Mouse (Mus musculus): ENCODE measurements around the gene Phf24. TPM values are rescaled to one million over a fixed set of nuclear protein-coding genes. Genes with fewer than 3 reads are reported as not detected.

Gene Phf24
- total and polyA plus RNA-seq, 3 experiments: 0.31 to 0.92 TPM; not detected in 1

GRCm38 (mm10) chr4:42877657-42878056, 38.8 kb upstream of the Phf24 start:
- H3K27me3 ChIP-seq (ENCODE audit: control insufficient read depth in 1 of 2, insufficient read depth in 2 of 2, low read length in 2 of 2): no peaks in the 10 kb centered on the region
- no peak overlapping the region for H3K9ac ChIP-seq (ENCODE audit: control insufficient read depth, low read depth, low read length, poor library complexity, severe bottlenecking)
- no peaks in the 10 kb centered on the region for H3K9me3 ChIP-seq (replicated peaks; ENCODE audit: insufficient read depth, low read length)
- H3K4me3 ChIP-seq (ENCODE audit: control insufficient read depth in 1 of 2, insufficient read depth in 1 of 2, low read depth in 2 of 2, low read length in 2 of 2): no peak overlapping the region
- no peaks in the 10 kb centered on the region; a peak in 2 of 4 replicates for H3K4me1 ChIP-seq (ENCODE audit: control insufficient read depth in 1 of 2, insufficient read depth in 2 of 2, low read length in 2 of 2)
- no peak for TF ChIP-seq MXI1 (IDR thresholded peaks at IDR 0.05; ENCODE audit: low read depth, low read length)
- no peak for TF ChIP-seq UBTF (IDR thresholded peaks at IDR 0.05; ENCODE audit: borderline replicate concordance, insufficient read depth, low read depth, low read length)
- TF ChIP-seq RCOR1 (IDR thresholded peaks at IDR 0.05; ENCODE audit: low read depth, low read length): no peak
- no peak for TF ChIP-seq POLR2AphosphoS5 (IDR thresholded peaks at IDR 0.05; ENCODE audit: borderline replicate concordance, low read depth, low read length)
- TF ChIP-seq USF1 (IDR thresholded peaks at IDR 0.05; ENCODE audit: low read depth, low read length): no peak
- no peak for TF ChIP-seq MYB (IDR thresholded peaks at IDR 0.05; ENCODE audit: low read depth, low read length)
- TF ChIP-seq NELFE (IDR thresholded peaks at IDR 0.05; ENCODE audit: low read depth, low read length): no peak
- TF ChIP-seq POLR2A (IDR thresholded peaks at IDR 0.05; ENCODE audit: control insufficient read depth in 1 of 2, insufficient read depth in 1 of 2, low read depth in 1 of 2, low read length in 2 of 2, poor library complexity in 1 of 2): no peak
- TF ChIP-seq CHD1 (IDR thresholded peaks at IDR 0.05; ENCODE audit: low read depth, low read length): no peak
- no peak for TF ChIP-seq CHD2 (IDR thresholded peaks at IDR 0.05; ENCODE audit: low read length)
- no peak for TF ChIP-seq ZC3H11A (IDR thresholded peaks at IDR 0.05; ENCODE audit: low read depth, low read length)
- no peak for TF ChIP-seq MYC (IDR thresholded peaks at IDR 0.05; ENCODE audit: low read depth, low read length)
- no peak for TF ChIP-seq ELF1 (IDR thresholded peaks at IDR 0.05; ENCODE audit: low read depth, low read length)
- no peak for TF ChIP-seq EP300 (IDR thresholded peaks at IDR 0.05; ENCODE audit: low read depth in 1 of 2, low read length in 2 of 2)
- TF ChIP-seq HCFC1 (IDR thresholded peaks at IDR 0.05; ENCODE audit: low read depth, low read length): no peak
- TF ChIP-seq TAL1 (IDR thresholded peaks at IDR 0.05; ENCODE audit: low read length): no peak
- TF ChIP-seq NRF1 (IDR thresholded peaks at IDR 0.05; ENCODE audit: insufficient read depth, low read depth, low read length, poor library complexity, severe bottlenecking): no peak
- TF ChIP-seq TCF12 (IDR thresholded peaks at IDR 0.05; ENCODE audit: low read depth, low read length): no peak
- no peak overlapping the region for H3K27ac ChIP-seq (ENCODE audit: control insufficient read depth, low read depth, low read length)
- peaks cover 0 to 5% of the 10 kb centered on the region in 2 experiments; a peak in 2 of 4 replicates for H3K36me3 ChIP-seq (ENCODE audit: control insufficient read depth in 1 of 2, insufficient read depth in 2 of 2, low read length in 2 of 2)
- no peaks in the 10 kb centered on the region for H3K79me2 ChIP-seq (ENCODE audit: control insufficient read depth, insufficient read depth, low read length, poor library complexity)
- no peak for DNase-seq (ENCODE audit: low read depth, low spot score)

DNA sequence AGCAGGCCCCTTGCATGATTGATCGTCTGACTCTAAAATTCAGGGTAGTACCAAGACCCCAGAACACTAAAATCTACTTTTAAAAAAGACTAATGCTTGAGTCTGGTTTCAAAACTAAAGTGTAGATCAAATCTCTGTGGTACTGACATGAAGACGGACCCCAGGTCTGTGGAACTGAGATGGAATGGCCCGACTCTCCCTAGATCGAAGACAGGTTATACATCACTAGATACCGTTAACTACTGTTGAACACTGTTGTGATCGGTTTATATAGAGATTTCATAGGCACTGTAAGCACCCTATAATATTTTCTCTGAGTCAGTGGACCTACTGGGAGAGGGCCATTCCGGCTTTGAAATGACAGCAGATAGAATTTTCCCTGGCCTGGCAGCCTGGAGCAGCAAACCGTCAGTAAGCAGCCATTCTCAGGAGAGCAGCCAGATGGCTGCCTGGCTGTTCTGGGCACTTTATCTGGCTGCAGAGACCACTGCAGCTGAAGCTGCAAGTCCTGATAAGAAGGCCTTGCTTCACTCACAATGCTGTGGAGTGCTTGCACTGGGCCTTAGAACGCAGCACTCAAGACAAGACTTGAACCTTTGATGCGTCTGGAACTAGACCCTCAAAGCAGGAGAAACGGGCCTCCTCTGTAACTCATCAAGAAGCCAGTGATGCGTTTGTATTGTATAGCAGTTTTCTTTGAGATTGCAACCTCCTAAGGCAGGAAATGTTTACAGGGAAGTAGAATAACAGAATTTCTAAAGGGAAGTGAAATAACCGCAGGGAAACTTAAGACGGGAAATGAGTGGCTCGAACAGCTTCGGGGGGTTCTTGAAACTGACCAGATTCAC, 36.4 kb upstream of the Phf24 start:
- Histone ChIP-seq H3K9ac (ENCODE audit: control insufficient read depth, low read depth, low read length, poor library complexity, severe bottlenecking) (no peak overlapping the region), H3K4me1 (ENCODE audit: control insufficient read depth in 1 of 2, insufficient read depth in 2 of 2, low read length in 2 of 2) (no peaks in the 10 kb centered on the region; a peak in 2 of 4 replicates), H3K4me3 (ENCODE audit: control insufficient read depth in 1 of 2, insufficient read depth in 1 of 2, low read depth in 2 of 2, low read length in 2 of 2) (0 out of 4 replicates have a peak overlapping the region, but pooled peaks of 1 of the 2 experiments have one; percentile 24), H3K9me3 (replicated peaks; ENCODE audit: insufficient read depth, low read length) (no peaks in the 10 kb centered on the region), H3K36me3 (ENCODE audit: control insufficient read depth in 1 of 2, insufficient read depth in 2 of 2, low read length in 2 of 2) (peaks cover 0 to 5% of the 10 kb centered on the region in 2 experiments; a peak in 2 of 4 replicates), H3K27ac (ENCODE audit: control insufficient read depth, low read depth, low read length) (no peak overlapping the region), H3K27me3 (ENCODE audit: control insufficient read depth in 1 of 2, insufficient read depth in 2 of 2, low read length in 2 of 2) (no peaks in the 10 kb centered on the region; a peak in 1 of 4 replicates), H3K79me2 (ENCODE audit: control insufficient read depth, insufficient read depth, low read length, poor library complexity) (no peaks in the 10 kb centered on the region)
- DNase-seq (ENCODE audit: low read depth, low spot score): peak; percentile 80
- TF ChIP-seq HCFC1 (IDR thresholded peaks at IDR 0.05; ENCODE audit: low read depth, low read length) (no peak), CTCF (IDR thresholded peaks at IDR 0.05 in 2 of 3, conservative IDR thresholded peaks at IDR 0.05 in 1 of 3; ENCODE audit: control insufficient read depth in 1 of 3, insufficient read depth in 1 of 3, low read depth in 2 of 3, low read length in 3 of 3, poor library complexity in 1 of 3, severe bottlenecking in 1 of 3) (no peak), POLR2AphosphoS5 (IDR thresholded peaks at IDR 0.05; ENCODE audit: borderline replicate concordance, low read depth, low read length) (no peak), SMC3 (IDR thresholded peaks at IDR 0.05; ENCODE audit: low read depth, low read length) (no peak), GABPA (IDR thresholded peaks at IDR 0.05; ENCODE audit: low read depth, low read length) (no peak), USF1 (IDR thresholded peaks at IDR 0.05; ENCODE audit: low read depth, low read length) (no peak), ZKSCAN1 (IDR thresholded peaks at IDR 0.05; ENCODE audit: low read depth, low read length) (no peak), JUND (IDR thresholded peaks at IDR 0.05; ENCODE audit: low read depth, low read length) (no peak), NELFE (IDR thresholded peaks at IDR 0.05; ENCODE audit: low read depth, low read length) (no peak), UBTF (IDR thresholded peaks at IDR 0.05; ENCODE audit: borderline replicate concordance, insufficient read depth, low read depth, low read length) (no peak), CHD2 (IDR thresholded peaks at IDR 0.05; ENCODE audit: low read length) (no peak; the same call in 1 of the 2 replicates), KAT2A (conservative IDR thresholded peaks at IDR 0.05; ENCODE audit: low read depth, low read length) (no peak; the same call in 1 of the 2 replicates), CHD1 (IDR thresholded peaks at IDR 0.05; ENCODE audit: low read depth, low read length) (no peak), ETS1 (IDR thresholded peaks at IDR 0.05; ENCODE audit: low read depth, low read length) (peak; percentile 88), MEF2A (IDR thresholded peaks at IDR 0.05; ENCODE audit: extremely low read depth, insufficient replicate concordance, low read depth, low read length, poor library complexity, severe bottlenecking) (no peak; the same call in 1 of the 2 replicates), MYB (IDR thresholded peaks at IDR 0.05; ENCODE audit: low read depth, low read length) (peak; percentile 74), ZC3H11A (IDR thresholded peaks at IDR 0.05; ENCODE audit: low read depth, low read length) (no peak), TCF12 (IDR thresholded peaks at IDR 0.05; ENCODE audit: low read depth, low read length) (peak; percentile 99), RAD21 (IDR thresholded peaks at IDR 0.05; ENCODE audit: low read depth, low read length) (no peak)

Data from MEL (cell line).